Mouse (Mus musculus): ENCODE measurements around the gene Lypla2.

Gene Lypla2

DNA sequence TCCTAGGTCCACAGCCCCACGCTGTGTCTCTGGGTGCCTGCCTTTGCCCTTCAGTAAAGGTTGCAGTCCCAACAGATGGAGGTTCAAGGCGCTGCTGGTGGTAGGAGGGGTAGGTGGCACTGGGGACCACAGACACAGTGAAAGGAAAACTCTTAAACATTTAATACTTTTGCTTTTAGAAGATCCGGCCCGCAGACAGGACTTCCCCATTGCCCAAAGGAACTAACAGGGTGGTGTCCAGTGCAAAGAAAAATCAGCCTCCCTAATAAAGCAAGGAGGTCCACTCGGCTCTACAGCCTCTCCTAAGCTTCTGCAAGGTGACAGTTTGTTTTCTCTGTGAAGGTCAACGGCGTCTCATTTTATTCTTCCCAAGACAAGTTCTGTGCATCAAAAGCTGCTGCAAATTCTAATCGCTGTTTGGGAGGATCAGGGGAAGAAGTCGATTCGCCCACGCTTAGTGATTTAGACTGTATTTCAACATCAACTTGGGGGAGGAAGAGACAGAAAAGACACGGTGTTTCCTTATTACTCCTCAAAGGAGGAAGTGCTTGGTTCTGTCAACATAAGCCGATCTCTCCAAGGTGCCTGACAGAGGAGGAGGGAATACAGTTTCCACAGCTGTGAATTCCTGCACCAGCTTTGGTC is 53.7 kb downstream of the Lypla2 start:
- no peak for DNase-seq

Data from cerebellum, postnatal 14 days (tissue).